Mouse (Mus musculus) kidney, postnatal 14 days (tissue): ENCODE measurements at regions not wholly inside any gene's neighbourhood (a gene's known extent, or its start where the extent isn't known, plus 50 kb on each side); places are given as distances from the start of the nearest gene placed in this dataset.

ENCODE experiments used
- DNase-seq: peaks from one replicate; pipeline ENCODE4 v3.0.0; 2022; ENCODE audit warnings: mixed read lengths

GRCm38 (mm10) chr3:49282679-49283078 lies 474.4 kb downstream of the Pcdh18 start:
- no peak for DNase-seq

- DNase-seq = no peak
Measured at GRCm38 (mm10) chr3:49278356-49278755, 478.8 kb downstream of the Pcdh18 start.

GRCm38 (mm10) chr3:49274286-49274923 lies 482.7 kb downstream of the Pcdh18 start:
- no peak for DNase-seq

GRCm38 (mm10) chr3:49266048-49266447 lies 491.1 kb downstream of the Pcdh18 start:
- peak; percentile 5 for DNase-seq
